Mouse (Mus musculus) gastrocnemius, postnatal 14 days (tissue): Measurements from ENCODE around the gene Mtmr3. TPM values are rescaled to one million over a fixed set of nuclear protein-coding genes. Genes with fewer than 3 reads are reported as not detected.
A peak's percentile ranks its signal among the peaks of the same experiment; 100 is the strongest.
"Not testable (repeated sequence)": the region's sequence is repeated elsewhere in the genome, so short reads cannot be mapped to it uniquely, and the experiment has no call there.

Experiments used
- DNase-seq: peaks from one replicate; pipeline ENCODE4 v3.0.0; 2021; ENCODE audit warnings: mixed read lengths
- intact Hi-C: fragments of 180-260 bp; cut with DNase I; formaldehyde crosslinking; loops from one replicate; pipeline ENCODE4 v1.15.1; 2025; ENCODE audit warnings: low total_unique reads
- total RNA-seq, 2 experiments: library from RNA; stranded (reverse); gene quantifications; 2 replicates each; pipeline ENCODE4 v1.2.3; 2021

Gene Mtmr3
- total RNA-seq, 2 experiments from 2014 or later: 35.3 to 36.5 TPM

- intact Hi-C loops: no loop called here
- no peak for DNase-seq
Measured at GRCm38 (mm10) chr11:4604441-4604840, 9.8 kb upstream of the Mtmr3 start.

DNA sequence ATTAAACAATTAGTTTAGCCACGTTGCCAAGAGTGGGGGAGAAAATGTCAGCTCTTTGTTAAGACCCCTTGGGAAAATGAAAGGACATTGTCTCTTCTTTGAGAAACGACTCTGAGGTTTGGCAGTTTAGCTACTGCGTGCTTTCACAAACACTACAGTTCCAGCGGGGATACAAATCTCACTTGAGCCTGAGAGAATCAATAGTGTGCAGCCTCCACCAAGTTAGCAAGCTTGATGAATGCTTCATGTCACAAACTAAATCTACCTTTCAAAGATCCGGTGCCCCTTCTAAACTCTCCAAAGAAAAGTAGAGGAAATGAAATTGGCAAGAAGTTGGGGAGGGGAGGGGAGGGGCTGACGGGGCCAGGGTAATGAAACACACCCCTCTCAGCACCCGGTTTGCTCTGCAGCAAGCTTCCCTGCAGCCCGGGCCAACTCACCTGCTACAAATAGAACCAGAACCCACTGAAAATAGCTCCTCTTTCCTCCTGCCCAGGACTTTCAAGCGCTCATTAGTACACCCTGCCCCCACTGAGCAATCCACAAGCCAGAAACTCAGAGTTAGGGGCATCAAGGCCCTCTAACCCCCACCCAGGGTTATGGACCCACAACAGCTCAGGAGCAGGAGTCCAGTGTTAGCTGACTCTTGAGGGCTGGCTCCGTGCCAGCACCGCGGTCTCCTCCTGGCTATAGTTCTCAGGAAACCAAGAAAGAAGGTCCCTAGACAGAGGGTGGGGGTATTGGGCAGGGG is 8.2 kb upstream of the Mtmr3 start:
- peak; percentile 29 for DNase-seq
- intact Hi-C loops: no loop called here

GRCm38 (mm10) chr11:4601890-4602289 is 7.2 kb upstream of the Mtmr3 start:
- intact Hi-C loops: no loop called here

GRCm38 (mm10) chr11:4599916-4600315 is 5.3 kb upstream of the Mtmr3 start:
- intact Hi-C loops: no loop called here
- DNase-seq: no peak

More at GRCm38 (mm10) chr11:4601890-4602289, 7.2 kb upstream of the Mtmr3 start:
- DNase-seq: no peak

- intact Hi-C loops: no loop called here
- no peak for DNase-seq
Measured at GRCm38 (mm10) chr11:4598411-4598810, 3.7 kb upstream of the Mtmr3 start.

DNA sequence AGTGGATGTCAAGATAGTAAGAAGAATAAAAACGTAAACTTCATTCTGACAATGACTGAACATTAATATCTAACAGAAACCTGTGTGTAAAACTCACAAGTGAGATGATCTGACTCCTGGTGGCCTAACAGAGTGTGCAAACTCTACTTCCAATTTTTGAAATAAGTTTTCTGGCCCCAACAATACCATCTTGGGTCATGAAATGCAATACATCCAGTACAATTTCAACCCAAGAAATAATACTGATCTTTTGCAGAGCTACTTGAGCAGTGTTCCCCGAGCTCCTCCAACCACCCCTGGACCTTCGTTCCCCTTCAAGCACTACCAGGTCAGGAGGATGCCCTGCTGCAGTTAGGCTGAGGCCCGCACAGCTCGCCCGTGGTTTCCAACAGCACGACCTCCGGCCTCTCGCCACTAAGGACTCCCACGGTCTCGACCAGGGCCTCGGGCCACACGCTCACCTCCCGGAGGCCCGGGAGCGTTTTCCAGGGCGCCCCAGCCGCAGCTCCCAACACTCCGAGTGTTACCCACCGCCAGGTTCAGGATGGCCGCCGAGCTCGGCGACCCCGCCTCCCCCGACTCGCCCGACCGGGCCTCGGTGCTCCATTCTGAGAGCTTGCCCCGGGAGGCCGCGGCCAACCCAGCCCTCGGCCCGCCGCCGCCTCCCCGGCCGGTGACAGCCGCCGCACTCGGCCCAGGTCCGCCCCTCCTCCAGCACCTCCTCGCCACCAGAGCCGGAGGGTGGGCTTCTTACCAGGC is 635 bp downstream of the Mtmr3 start:
- intact Hi-C loops: no loop called here
- DNase-seq: no peak

GRCm38 (mm10) chr11:4593491-4593848 is 1.2 kb downstream of the Mtmr3 start:
- intact Hi-C loops: no loop called here
- DNase-seq: no peak

- intact Hi-C loops: no loop called here
- DNase-seq: no peak
Measured at GRCm38 (mm10) chr11:4591811-4592210, 2.9 kb downstream of the Mtmr3 start.

- DNase-seq: peak; percentile 63
- intact Hi-C loops: no loop called here
Measured at GRCm38 (mm10) chr11:4578682-4579081, 16.0 kb downstream of the Mtmr3 start.

GRCm38 (mm10) chr11:4577079-4577478 is 17.6 kb downstream of the Mtmr3 start:
- DNase-seq: no peak
- intact Hi-C loops: no loop called here

DNA sequence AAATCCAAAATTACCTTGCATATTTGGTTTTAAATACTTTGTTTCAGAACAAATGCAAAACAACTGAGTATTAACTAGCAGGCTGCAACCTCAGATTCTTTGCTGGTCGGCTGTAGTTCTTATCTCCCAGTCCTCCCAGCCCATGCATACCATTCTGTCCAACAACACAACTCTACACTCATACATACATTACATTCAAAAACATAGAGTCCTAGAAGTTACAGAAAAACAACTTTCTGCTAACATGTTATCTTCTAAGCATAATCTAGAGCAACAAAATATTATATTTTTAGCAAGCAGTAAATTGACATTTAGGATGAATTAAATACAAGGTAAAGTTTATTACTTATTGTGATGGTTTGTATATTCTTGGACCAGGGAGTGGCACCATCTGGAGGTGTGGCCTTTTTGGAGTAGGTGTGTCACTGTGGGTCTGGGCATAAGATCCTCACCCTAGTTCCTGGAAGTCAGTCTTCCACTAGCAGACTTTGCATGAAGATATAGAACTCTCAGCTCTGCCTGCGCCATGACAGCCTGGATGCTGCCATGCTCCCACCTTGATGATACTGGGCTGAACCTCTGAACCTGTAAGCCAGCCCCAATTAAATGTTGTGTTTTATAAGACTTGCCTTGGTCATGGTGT is 18.5 kb downstream of the Mtmr3 start:
- DNase-seq, intact Hi-C loops: not testable (repeated sequence)

- intact Hi-C loops: no loop called here
- no peak for DNase-seq
Measured at GRCm38 (mm10) chr11:4571491-4571901, 23.2 kb downstream of the Mtmr3 start.

- intact Hi-C loops: no loop called here
- DNase-seq: no peak
Measured at GRCm38 (mm10) chr11:4566333-4566732, 28.3 kb downstream of the Mtmr3 start.

GRCm38 (mm10) chr11:4565545-4565944 is 29.1 kb downstream of the Mtmr3 start:
- DNase-seq: no peak
- intact Hi-C loops: no loop called here

- intact Hi-C loops: no loop called here
- DNase-seq: no peak
Measured at GRCm38 (mm10) chr11:4553274-4554063, 41.2 kb downstream of the Mtmr3 start.

GRCm38 (mm10) chr11:4547569-4547968 is 47.1 kb downstream of the Mtmr3 start:
- intact Hi-C loops: no loop called here
- DNase-seq: no peak

GRCm38 (mm10) chr11:4545976-4546375 is 48.7 kb downstream of the Mtmr3 start:
- intact Hi-C loops: no loop called here
- DNase-seq: no peak

- no peak for DNase-seq
- intact Hi-C loops: no loop called here
Measured at GRCm38 (mm10) chr11:4545401-4545800, 49.3 kb downstream of the Mtmr3 start.

GRCm38 (mm10) chr11:4544627-4544921 is 50.1 kb downstream of the Mtmr3 start:
- intact Hi-C loops, DNase-seq: not testable (repeated sequence)
